Mouse (Mus musculus) thymus, adult 2 months (tissue): ENCODE measurements around the gene Lmna.

Experiments
- CTCF ChIP-seq: fragments of 200-500 bp; IDR thresholded peaks from 2 replicates; pipeline ENCODE4 v1.5.1; 2012; ENCODE audit warnings: mild to moderate bottlenecking, control low read depth, low read length, moderate library complexity, borderline replicate concordance; ENCODE audit not compliant: control insufficient read depth, poor library complexity, insufficient read depth; ENCODE audit errors: extremely low read depth
- POLR2A ChIP-seq: fragments of 200-500 bp; IDR thresholded peaks from 2 replicates; pipeline ENCODE4 v1.6.1; 2012; ENCODE audit warnings: mild to moderate bottlenecking, low read length, control low read depth, moderate library complexity; ENCODE audit not compliant: control insufficient read depth, poor library complexity, insufficient read depth; ENCODE audit errors: extremely low read depth

DNA sequence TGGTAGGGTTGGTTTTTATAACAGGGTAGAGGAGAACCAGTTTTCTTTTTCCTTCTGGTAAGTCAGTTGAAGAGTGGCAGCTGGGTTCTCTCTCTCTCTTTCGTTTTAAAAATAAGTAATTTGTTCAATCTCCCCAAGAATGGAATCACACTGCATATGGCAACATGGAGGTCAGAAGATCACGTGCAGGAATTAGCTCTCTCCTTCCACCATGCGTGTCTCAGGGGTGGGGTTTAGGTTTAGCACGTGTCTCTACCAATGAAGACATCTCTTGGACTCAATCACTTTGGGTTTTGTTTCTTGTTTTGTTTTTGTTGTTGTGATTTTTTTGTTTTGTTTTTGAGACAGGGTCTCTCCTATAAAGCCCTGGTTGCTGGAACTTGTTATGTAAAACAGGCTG, 29.9 kb downstream of the Lmna start:
- TF ChIP-seq POLR2A (no peak), CTCF (no peak)
